Mouse (Mus musculus): ENCODE measurements around the gene Tmem51.

Tmem51 gene

DNA sequence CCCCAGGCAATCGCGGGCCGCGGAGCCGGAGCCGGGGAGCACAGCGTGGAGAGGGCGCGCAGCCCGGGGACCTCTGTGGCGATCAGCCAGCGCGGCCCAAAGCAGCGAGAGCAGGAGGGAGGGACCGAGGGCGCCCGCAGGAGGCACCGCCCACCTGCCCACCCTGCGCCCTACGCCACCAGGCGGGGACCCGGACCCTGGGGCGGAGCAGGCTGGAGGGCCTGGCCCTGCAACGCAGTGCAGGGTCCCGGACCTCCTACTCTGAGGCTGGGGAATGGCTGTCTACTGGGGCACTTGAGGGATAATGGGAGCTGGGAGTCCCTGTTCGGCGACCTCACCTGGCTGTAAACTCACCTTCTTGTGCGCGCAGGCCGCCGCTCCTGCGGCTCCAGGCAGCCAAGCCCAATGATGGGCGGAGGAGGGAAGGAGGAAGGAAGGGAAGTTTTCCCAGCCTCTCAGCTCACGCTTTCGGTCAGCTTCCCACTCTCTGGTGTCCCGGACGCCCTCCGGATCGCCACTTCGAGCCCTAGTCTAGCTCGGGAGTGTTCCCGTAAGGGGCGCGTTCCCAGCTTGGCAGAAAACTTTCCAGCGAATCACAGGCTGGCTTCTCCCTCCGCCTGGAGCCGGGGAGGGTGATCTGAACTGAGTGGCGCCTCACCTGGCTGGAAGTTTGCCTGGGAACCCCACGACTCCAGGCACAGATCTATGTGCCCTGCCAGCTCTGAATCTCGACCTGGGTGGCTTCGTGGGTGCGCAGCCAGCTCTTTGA is at the start of gene Tmem51:
Gene Tmem51, minus strand, starts transcription at position 174 of the 769 bp plus-strand sequence.
- no peak for DNase-seq (ENCODE audit: low spot score in 2 of 2)

DNA sequence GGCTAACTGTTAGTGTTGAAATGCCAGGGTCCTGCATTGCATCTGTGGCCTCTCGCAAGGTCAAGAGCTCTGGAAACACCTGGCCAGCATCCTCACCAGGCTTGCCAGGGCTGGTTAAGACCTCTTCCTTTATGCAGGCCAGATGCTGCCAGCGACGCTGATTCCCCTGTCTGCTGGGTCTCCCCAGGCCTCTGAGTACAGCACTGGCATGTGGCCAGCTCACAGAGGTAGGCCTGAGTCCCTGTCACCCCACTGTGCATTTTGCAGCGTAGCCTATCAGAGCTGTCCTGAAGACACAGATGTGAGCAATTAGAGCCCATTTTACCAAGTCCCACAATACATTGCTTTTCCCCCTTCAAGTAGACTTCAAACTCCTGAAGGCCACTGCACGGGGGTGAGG is 46.1 kb upstream of the Tmem51 start:
- DNase-seq (ENCODE audit: low spot score in 2 of 2): no peak

DNA sequence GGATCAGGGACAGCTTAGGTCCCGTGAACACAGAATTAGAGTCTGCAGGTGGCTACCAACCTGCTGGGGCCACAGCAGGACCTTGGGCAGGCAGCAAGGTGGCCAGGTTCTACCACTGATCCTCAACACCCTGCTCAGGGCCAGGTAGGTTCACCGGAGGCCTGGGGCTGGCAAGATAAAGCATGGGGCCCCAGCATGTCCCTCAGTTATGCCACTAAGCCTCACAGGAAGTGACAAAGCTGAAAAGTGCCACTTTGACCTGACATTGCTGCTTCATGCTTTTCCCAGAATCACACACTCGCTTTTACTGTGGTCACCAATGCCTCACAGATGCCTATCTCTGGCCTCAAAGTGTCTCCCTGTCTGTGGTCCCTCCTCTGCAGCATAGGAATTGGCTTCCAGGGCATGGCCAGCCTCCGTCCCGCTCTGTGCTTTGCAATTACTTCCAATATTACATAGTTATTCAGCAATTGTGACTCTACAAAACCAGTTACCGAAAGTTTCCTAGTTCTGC is 43.2 kb upstream of the Tmem51 start:
- DNase-seq (ENCODE audit: low spot score in 2 of 2): no peak

DNA sequence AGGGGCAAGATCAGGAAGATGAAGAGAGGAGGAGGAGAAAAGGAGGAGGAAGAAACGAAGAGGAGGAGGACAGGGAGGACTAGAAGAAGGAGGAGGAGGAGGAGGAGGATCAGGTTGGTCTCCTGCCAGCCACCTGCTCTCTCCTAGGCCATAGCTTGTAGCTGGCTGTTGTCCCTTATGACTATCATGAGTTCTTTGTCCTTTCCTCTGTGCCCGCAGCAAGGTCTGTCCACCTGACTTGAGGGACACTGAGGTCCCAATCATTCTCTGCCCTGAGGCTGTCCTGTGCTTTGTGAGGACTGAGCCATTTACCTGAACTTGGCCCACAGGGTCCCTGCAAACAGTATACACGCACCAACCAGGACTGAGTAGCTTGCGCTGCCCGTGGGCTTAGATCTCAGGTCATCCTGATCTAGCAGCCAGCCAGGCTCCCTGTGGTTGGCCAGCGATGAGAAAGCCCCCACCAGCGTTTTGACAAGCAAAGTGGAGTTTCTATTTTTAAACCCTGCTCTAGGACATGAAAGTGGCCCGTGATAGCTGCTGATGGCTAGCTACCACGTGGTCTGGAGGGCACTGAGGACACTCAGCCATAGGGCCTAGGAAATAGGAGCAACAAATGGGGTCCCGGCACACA is 42.7 kb upstream of the Tmem51 start:
- no peak for DNase-seq (ENCODE audit: low spot score in 2 of 2)

DNA sequence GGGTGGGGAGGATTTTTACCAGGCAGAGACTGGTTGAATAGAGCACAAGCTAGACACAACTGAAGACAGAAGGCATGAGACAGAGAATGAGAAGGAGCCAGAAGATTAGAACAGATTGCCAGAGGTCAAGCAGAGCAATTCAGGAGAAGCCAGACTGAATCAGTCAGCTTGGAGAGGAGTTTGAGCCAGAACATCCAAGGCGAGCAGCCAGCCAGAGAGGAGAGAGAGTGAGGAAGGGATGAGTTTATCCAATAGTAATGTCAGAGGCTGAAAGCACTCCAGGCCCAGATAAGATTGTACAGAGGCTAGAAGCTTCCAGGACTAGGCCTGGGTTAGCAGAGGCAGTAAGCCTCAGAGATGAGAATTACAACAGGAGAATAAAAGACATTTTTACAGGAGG is 37.1 kb upstream of the Tmem51 start:
- no peak for DNase-seq (ENCODE audit: low spot score in 2 of 2)

DNA sequence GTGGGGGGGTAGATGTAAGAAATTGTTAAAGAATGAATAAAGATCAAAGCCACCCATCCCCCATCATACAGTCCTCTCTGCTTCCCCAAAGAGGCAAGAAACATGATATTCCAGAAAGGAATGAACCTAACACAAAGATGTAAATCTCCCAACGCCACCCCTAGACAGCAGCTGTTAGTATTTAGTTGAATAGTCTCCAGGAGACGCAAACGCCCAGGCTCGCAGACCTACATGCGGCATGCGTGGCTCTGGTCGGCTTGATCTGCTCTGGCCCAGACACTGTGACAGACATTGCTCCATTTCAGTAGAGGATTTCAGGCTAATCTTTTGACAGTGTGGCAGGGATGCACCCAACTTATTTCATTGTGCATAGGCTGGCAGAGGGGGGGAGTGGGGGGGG is 34.4 kb upstream of the Tmem51 start:
- no peak for DNase-seq (ENCODE audit: low spot score in 2 of 2)

DNA sequence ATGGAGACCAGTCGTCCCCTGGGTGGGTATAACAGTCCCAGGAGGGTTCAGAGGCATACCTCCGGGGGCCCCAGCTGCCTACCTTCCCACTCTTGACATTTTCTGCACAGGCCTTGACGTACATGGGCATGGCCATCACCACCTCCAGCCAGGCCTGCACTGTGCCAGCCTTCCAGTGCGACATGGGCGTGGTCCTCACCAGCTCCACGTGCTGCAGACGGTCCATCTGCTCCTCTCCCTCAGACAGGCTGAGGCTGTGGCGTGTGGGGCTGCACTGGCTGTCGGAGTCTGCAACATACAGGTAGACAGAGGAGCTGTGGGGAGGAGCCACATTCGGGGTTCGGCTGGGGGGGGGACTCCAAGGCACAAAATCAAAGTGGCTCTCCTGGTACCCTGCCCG is 33.9 kb upstream of the Tmem51 start:
- no peak for DNase-seq (ENCODE audit: low spot score in 2 of 2)

DNA sequence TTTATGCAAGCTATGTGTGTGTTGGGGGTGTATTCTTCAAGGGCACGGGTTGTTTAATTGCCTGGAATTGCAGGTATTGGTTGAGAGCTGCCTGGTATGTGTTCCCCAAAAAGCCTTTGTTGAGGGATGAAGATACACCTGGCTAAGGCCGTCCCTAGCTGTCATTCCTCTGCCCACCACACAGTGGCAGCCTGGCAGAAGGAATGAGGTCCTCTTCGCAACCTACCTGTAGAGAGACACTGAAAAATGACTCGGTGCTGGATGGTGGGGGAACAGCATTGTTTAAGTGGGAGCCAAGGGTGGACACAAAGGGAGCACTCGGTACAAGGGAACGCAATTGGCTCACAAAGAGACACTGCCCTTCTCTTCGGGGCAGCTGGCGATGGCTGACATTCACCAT is 29.2 kb upstream of the Tmem51 start:
- no peak for DNase-seq (ENCODE audit: low spot score in 2 of 2)

DNA sequence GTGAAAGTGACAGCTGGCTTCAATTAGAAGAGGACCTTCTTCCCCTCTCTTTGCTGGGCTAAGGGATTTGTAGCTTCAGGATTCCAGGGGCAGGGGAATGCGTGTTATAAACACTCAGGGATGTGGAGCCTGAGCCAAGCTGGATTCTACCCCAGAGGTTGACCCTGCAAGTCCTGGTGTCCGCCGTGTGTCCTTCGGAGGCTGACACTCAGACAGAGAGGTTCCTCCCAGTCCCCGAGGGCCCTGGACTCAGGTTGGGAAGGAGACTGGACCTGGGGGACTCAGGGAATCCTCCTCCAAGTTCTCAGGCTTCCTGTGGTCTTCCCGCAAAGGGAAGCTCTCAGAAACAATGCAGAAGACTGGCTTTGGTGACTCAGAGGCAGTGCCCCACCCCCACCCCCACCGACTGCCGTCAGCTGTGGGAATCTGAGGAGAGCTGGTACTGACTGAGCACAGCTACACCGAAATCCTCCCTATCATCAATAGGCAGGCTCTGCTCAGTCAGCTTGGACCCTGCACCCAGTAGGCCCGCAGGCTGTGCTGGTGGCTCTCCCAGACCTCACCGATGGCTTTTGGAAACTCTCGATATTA is 19.1 kb upstream of the Tmem51 start:
- no peak for DNase-seq (ENCODE audit: low spot score in 2 of 2)

DNA sequence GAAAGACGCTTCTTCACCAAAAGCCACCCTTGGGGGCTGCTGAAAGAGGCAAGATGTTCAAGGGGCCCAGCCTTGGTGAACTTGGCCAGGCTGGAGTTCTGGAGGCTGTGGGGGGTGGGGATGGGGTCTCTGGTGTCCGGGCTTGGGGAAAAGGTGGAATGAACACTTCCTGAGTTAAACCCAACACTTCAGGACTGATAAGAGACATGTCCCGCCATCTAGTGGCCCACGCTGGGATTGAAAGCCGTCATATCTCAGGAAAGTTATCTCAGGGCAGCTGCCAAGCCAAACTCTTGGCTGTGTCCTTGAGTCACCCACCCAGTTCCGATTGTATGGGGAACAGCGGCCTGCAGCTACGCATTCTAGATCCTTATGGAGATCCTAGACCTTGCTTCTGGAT is 14.2 kb upstream of the Tmem51 start:
- DNase-seq (ENCODE audit: low spot score in 2 of 2): no peak

DNA sequence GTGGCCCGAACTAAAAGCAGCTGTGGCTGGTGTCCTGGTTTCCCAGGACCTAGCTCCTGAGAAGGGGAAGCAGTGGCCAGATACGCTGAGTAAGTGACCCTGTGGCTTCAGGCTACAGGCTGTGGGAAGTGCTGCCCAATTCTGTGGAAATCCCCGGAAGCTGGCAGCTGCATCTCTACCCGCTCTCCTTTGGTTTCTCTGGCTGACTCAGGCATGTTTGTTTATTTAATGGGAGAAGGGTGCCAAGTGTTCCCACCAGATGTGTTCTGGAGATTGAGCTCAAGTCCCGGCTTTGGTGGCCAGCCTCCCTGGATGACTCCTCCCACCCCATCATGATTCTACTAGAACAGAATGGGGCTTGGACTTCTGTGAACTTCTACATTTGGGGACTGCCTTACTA is 13.8 kb upstream of the Tmem51 start:
- no peak for DNase-seq (ENCODE audit: low spot score in 2 of 2)

DNA sequence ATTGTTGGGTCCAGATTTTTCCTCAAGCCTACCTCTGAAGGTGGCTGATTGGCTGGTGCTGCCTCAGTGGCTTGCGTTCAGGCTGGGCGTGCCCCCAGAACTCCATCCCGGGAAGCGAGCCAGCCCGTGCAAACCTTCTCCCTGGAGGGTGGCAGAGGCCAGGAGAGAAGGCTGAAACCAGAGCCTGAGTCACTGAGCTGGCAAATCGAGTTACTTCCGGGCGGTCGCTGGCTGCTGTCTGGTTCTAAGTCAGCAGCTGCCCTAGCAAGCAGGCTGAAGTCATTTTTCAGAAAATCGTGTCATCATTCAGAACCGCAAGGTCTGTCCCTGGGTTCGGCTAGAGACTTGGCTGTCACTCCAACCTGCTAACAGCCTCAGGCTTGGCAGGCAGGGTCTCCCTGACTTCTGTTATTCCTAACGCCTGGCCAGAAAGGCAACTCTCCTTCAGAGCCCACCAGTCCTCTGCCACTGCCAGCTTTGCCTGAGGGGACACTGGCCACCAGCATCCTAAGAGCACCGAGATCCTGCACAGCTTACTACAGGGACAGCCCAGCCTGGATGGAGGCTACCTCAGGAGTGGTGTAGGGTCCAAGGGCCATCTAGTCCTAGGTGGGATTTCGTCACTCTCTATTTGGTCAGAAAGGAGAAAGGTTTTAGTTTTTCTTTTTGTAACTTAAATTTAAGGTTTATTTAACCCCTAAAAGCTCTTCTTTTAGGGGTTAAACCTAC is 11.6 kb upstream of the Tmem51 start:
- no peak for DNase-seq (ENCODE audit: low spot score in 2 of 2)

DNA sequence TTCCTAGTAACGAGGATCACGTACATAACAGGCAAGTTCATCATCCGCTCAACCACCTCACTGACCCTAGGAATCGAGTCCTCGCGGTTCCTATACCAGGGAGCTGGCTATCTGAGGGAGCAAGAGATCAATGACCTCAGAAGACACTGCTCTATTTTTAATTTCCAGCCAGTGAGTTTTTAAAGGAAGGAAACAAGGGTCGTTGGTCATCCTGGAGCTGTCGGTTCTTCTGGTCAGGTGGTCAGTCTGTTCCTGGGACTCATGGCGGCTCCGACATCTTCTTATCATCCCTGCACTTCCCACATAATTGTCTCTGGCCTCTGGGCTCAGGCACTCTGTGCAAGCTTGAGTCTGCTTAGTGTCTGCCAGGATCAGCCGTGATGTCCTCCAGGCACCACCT is 10.3 kb upstream of the Tmem51 start:
- DNase-seq (ENCODE audit: low spot score in 2 of 2): no peak

DNA sequence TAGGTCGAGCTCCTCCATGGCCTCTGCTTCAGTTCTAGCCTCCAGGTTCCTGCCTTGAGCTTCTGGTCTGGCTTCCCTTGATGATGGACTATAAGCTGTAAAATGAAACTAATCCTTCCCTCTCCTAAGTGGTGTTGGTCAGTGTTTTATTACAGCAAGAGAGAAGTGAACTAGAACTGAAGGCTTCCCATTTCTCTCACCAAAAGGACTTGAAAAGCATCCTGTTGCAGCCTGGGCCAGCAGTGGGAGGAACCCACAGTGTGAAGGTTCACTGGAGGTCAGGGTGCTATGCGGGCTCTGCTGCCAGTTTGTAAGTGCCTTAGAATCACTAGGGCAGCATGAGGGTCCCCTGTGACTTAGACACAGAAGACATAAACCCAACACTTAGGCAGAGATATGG is 7.0 kb upstream of the Tmem51 start:
- DNase-seq (ENCODE audit: low spot score in 2 of 2): no peak

DNA sequence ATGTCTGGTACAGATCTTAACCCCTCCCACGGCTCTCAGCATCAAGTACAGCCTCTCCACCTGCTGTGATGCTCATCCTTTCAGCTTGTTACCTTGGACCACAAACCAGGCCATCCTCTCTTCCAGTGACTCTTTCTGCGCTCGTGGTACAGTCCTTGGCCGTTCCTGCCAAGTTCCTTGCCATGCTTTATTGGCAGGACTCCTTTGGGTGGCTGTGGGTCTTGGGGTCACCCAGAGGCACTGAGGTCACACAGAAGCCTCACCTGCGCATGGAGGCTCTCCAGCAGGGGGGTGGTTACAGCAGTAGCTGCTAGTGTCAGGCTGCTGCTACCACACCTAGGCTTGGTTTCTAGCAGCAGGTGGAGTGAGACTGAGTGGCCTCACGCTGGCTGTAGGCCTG is 5.9 kb upstream of the Tmem51 start:
- DNase-seq (ENCODE audit: low spot score in 2 of 2): no peak

DNA sequence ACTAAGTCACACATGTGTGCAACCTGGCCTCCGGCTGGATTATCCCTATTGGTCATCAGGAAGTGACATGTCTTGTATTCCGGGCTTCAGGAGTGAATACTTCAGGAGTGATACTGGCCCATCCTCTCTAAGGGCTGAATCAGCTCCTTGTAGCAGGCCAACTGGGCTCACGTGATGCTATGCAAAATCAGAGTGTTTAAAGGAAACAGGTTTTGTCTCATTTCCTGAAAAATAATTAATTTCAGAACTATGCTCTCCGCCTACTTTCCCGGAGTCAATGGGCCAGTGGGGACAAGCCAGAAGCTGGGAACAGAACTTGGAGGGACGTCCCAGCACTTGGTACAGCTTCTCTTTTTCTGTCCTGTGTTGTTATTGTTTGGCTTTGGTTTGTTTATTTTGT is 4.7 kb upstream of the Tmem51 start:
- DNase-seq (ENCODE audit: low spot score in 2 of 2): no peak

DNA sequence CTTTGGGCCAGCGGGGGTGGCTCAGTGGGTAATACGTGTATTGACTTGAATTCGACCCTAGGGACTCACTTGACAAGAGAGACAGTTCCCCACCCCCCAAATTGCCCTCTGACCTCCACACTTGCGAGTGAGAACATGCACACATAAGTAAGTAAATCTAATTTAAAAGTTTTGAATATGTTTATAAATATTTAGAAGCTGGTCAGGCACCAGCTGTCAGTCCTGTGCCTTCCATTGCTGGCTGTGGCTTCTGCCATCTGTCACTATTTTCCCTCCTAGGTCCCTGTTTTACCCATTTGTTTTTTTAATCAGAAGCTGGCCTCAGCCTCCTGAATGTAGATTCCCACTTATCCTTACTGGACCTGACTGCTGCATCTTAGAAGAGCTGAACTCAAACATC is 4.3 kb upstream of the Tmem51 start:
- no peak for DNase-seq (ENCODE audit: low spot score in 2 of 2)

DNA sequence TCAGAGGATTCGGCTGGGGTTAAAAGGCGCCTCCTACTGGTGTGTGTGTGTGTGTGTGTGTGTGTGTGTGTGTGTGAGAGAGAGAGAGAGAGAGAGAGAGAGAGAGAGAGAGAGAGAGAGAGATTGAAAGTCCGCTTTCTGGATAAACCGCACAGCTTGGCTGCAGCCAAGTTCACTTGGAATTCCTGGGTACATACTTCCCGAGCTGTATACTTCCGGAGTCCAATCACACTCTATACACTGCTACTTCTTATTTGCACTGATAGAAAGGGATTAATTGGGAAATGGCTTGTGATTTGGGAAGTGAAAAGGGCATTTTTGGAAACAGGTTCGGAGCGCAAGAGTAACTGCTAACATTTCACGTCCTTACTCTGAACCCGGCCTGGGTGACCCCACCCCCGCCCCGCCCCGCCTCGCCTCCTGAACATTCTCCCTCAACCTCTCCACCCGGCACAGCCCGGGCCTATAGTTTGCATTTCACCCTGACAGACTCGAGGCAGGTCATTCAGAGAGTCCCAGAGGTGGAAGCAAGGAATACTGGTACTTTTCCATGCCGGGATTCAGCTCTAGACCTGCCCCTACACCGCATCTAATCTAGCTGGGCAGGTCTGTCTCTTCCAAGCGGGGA is 946 bp upstream of the Tmem51 start:
- DNase-seq (ENCODE audit: low spot score in 2 of 2): no peak

DNA sequence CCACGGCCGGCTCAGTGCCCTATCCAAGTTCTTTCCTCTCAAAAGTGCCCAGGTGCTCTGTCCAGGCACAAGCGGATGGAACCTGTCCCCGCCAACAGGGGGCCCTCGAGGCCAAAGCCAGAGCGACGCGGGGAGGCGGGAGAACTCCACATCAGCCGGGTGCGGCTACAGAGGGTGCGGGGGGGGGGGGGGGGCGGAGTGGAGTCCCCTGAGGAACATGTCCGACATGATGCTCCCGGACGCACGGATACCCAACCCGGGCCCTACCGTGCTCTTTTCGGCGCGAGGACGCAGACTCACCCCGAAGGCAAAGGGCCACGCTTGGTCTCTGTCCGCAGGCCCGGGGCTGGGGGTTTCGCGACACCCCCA is 358 bp downstream of the Tmem51 start:
- peak; percentile 43 to 44 for DNase-seq (ENCODE audit: low spot score in 2 of 2)

DNA sequence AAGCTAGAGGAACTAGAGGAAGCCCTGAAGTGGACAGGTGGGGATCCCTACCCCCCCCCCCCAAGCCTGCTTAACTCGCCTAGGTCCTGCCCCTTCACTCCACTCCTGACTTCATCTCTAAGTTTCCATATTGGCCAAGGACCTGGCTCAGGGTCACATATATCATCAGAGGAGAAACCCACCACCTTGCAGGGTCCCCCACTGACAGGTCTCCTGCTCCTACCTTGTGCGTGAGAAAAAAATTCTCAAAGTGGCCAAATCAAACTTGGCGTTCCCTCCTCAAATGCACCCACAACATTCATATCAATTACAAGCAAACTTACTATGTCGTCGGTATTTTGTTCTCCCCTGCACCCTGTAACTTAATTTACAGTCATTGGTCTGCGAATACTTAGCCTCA is 911 bp downstream of the Tmem51 start:
- DNase-seq (ENCODE audit: low spot score in 2 of 2): no peak

DNA sequence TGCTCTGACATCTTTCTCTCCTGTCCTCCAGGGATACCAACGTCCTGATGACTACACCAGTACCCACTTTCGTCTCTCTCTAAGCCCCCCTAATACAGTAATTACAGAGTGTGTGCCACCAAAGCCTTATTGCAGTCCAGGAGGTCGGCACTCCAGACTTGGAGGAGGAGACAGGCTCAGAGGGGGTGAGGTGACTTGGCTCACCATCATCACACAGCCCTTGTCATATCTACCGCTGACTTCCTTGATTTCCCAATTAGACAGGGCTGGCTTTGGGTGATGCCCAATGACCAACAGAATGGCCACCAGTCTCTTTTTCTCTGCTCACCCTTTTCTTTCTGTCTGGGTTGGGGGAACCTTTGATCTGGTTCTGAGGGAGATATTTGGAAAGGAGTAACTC is 1.4 kb downstream of the Tmem51 start:
- no peak for DNase-seq (ENCODE audit: low spot score in 2 of 2)

DNA sequence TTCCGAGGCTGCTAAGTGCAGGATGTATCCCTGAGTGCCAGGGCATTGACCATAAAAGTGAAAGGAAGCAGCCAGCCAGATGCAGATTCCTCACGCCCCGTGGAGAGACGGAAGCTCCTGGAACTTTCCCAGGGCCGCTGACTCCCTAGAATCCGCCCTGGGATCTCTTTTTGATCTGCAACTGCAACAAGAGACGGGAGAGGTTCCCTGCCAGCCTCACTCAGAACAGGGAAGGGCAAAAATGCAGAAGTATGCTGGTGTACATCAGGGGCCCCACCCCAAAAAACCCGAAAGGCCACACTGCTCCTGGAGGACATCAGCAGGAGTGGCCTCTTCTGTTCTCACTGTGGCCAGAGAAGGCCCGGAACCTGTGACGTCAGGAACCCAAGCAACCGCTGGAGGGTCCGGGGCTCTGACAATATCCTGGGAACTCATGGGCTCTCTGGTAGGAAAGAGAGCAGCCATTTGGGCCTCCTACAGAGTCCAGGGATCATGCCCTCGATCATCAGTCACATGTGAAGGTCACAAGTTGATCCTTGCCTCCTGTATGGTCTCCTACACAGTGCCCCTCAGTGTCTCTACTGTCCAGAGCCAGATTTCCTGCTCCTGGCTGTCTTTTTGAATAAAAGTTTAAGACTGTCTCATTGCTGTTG is 2.3 kb downstream of the Tmem51 start:
- no peak for DNase-seq (ENCODE audit: low spot score in 2 of 2)
